Mouse (Mus musculus): ENCODE results near the gene Bmp5. TPM values are rescaled to one million over a fixed set of nuclear protein-coding genes. Genes with fewer than 3 reads are reported as not detected.
"Not testable (repeated sequence)": the region's sequence is repeated elsewhere in the genome, so short reads cannot be mapped to it uniquely, and the experiment has no call there.

Gene Bmp5
- polyA plus RNA-seq, 1 experiment from 2014 or later: 13.0 TPM

DNA sequence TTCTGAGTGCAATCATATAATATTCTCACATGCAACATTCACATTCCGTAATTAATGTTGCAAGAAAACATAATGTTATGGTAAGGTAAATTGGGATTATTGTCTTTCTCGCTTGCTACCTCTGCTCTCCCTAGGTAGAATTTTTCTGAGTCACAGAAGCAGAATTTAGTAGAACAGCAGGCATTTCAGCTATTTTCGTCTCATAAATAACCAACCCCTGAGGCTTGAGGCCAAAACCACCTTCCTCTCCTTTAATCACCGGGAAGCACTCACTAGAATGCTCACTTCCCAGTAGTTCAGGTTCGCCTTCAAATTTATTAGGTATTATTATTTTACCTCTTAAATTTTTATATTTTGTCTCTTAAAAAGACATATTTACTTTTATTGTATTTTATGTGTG is 10.8 kb downstream of the Bmp5 start:
- Histone ChIP-seq H3K4me1 (peaks cover 29% of the 10 kb centered on the region), H3K9ac (no peak overlapping the region), H3K9me3 (no peaks in the 10 kb centered on the region), H3K27me3 (0 out of 2 replicates have a peak, but pooled peaks cover 9% of the 10 kb centered on the region), H3K27ac (no peak overlapping the region), H3K4me2 (replicated peaks) (no peak overlapping the region), H3K36me3 (no peaks in the 10 kb centered on the region), H3K4me3 (no peak overlapping the region)
- 38% methylated on average over 5 of the region's 5 CpGs for whole genome bisulfite sequencing
- no peak for ATAC-seq (ENCODE audit: low FRiP score, low read depth)

DNA sequence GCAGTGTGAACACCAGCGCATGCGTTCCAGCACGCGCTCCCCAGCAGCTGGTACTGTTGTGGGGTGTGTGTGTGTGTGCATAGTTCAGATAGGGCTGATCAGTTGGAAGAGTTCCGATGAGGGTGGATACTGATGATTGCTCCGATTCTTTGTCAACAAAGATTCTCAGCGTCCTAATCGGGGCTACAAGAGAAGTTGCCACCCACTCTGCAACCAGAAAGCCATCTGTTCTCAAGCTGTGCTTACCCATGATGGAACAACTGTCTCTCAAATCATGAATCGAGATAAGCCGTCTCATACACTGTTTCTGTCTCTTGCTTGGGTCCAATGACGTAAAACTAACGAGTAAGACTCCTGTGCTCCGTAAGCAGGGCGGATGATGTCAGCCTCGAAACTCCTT is 12.0 kb downstream of the Bmp5 start:
- H3K36me3 ChIP-seq: no peaks in the 10 kb centered on the region
- peaks cover 22% of the 10 kb centered on the region for H3K4me1 ChIP-seq
- H3K27me3 ChIP-seq: 0 out of 2 replicates have a peak, but pooled peaks cover 9% of the 10 kb centered on the region
- ATAC-seq (ENCODE audit: low FRiP score, low read depth): no peak
- 85% methylated on average over 15 of the region's 15 CpGs for WGBS
- H3K9me3 ChIP-seq: no peaks in the 10 kb centered on the region
- no peak overlapping the region for H3K4me2 ChIP-seq (replicated peaks)
- H3K27ac ChIP-seq: no peak overlapping the region
- H3K9ac ChIP-seq: no peak overlapping the region
- no peak overlapping the region for H3K4me3 ChIP-seq

DNA sequence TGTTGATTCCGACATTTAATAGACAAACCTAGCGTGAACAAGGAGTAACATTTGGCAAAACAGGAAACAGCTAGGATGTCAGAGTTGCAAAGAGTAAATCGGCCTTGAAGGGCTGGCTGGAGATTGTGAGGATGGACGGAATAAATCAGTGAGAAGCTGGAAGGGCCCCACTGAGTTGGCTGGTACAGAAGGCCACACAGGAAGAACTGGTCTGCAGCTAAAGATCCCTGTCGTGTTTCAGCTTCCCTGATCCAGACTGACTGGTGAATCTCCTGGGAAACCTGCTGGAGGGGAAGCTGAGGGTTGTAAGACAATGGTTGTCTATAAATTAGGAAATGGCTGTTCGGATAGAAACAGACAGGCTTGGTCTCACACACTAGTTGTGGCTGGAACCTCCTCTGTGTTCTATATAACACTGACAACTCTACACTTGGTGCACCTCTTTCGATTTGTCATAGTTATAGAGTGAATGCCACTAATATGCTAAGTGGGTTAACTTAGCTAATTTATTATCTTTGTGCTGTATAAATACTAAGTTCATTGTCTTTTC is 14.8 kb downstream of the Bmp5 start:
- Histone ChIP-seq H3K9ac (no peak overlapping the region), H3K4me1 (peaks cover 22% of the 10 kb centered on the region)
- 57% methylated on average over 7 of the region's 7 CpGs for WGBS

DNA sequence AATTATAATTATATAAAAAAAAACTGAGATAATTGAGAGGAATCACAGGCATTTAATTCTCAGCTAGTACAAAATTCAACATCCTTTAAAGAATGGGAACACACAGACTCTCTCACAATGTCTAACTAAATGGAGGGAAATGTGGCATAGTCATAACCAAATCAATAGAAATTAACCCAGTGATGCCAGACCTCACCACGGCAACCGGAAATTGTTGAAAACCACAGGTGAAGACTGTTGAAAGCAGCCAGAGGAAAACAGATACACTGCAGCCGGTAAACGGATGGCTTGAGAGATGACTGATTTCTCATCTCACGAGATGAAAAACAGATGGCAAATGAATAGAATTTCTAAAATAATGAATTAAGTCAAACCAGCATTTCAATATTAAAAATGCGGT is 29.8 kb downstream of the Bmp5 start:
- WGBS: 72% methylated on average over 6 of the region's 6 CpGs
- Histone ChIP-seq H3K9me3 (no peaks in the 10 kb centered on the region), H3K27me3 (no peaks in the 10 kb centered on the region), H3K36me3 (no peaks in the 10 kb centered on the region), H3K9ac (no peak overlapping the region), H3K4me1 (no peaks in the 10 kb centered on the region), H3K4me2 (replicated peaks) (no peak overlapping the region), H3K4me3 (no peak overlapping the region), H3K27ac (no peak overlapping the region)
- no peak for ATAC-seq (ENCODE audit: low FRiP score, low read depth)

More for the DNA sequence above, 14.8 kb downstream of the Bmp5 start:
- H3K4me2 ChIP-seq (replicated peaks): no peak overlapping the region
- no peaks in the 10 kb centered on the region for H3K36me3 ChIP-seq
- H3K27ac ChIP-seq: no peak overlapping the region
- H3K9me3 ChIP-seq: no peaks in the 10 kb centered on the region
- ATAC-seq (ENCODE audit: low FRiP score, low read depth): no peak
- 0 out of 2 replicates have a peak, but pooled peaks cover 6% of the 10 kb centered on the region for H3K27me3 ChIP-seq
- no peak overlapping the region for H3K4me3 ChIP-seq

DNA sequence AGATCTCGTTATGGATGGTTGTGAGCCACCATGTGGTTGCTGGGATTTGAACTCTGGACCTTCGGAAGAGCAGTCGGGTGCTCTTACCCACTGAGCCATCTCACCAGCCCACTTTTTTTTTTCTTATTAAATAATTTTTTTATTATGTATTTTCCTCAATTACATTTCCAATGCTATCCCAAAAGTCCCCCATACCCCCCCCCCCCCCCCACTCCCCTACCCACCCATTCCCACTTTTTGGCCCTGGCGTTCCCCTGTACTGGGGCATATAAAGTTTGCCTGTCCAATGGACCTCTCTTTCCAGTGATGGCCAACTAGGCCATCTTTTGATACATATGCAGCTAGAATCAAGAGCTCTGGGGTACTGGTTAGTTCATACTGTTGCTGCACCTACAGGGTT is 33.0 kb downstream of the Bmp5 start:
- not testable (repeated sequence) for H3K36me3 ChIP-seq; H3K9ac ChIP-seq; H3K4me2 ChIP-seq (replicated peaks); H3K9me3 ChIP-seq; ATAC-seq (ENCODE audit: low FRiP score, low read depth); H3K27me3 ChIP-seq; H3K4me1 ChIP-seq; H3K27ac ChIP-seq; H3K4me3 ChIP-seq
- WGBS: 94% methylated on average over 4 of the region's 4 CpGs

DNA sequence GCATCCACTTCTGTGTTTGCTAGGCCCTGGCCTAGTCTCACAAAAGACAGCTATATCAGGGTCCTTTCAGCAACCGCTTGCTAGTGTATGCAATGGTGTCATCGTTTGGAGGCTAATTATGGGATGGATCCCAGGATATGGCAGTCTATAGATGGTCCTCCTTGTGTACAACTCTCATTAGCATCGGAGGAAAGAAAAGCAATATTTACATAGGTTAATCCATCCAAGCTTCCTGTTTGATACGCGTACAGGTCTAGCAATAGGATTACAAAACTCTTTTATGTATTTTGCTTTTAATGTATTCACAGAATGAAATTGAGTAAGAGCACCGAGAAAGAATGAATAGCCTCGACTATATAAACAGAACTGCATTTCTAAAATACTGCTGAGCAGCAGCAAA is 33.5 kb downstream of the Bmp5 start:
- 90% methylated on average over 7 of the region's 7 CpGs for WGBS
- H3K9me3 ChIP-seq: no peaks in the 10 kb centered on the region
- ATAC-seq (ENCODE audit: low FRiP score, low read depth): no peak

DNA sequence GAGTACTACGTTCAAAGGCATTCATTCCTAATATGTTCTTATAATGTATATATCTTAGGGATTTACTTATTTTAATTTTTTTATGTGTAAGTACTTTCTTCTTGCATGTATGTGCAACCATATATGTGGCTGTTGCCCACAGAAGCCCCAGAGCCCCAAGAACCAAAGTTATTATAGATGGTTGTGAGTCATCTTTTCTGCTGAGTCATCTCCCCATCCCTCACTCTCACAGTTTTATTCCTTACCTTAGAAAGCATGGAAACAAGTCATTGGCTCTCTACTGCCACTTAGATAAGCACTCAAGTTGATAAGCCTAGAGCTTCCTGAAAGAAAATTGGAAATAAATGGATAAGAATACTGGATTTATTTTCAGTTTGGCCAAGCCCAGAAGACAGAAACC is 40.0 kb downstream of the Bmp5 start:
- Histone ChIP-seq H3K4me3 (no peak overlapping the region), H3K27ac (no peak overlapping the region), H3K27me3 (no peaks in the 10 kb centered on the region), H3K9ac (no peak overlapping the region), H3K4me2 (replicated peaks) (no peak overlapping the region), H3K4me1 (no peaks in the 10 kb centered on the region), H3K36me3 (no peaks in the 10 kb centered on the region), H3K9me3 (no peaks in the 10 kb centered on the region)
- WGBS: 98% methylated on average over 1 of the region's 1 CpGs
- no peak for ATAC-seq (ENCODE audit: low FRiP score, low read depth)

More for the DNA sequence above, 33.5 kb downstream of the Bmp5 start:
- Histone ChIP-seq H3K27me3 (no peaks in the 10 kb centered on the region), H3K4me1 (no peaks in the 10 kb centered on the region), H3K9ac (no peak overlapping the region), H3K36me3 (no peaks in the 10 kb centered on the region), H3K4me3 (no peak overlapping the region), H3K4me2 (replicated peaks) (no peak overlapping the region), H3K27ac (no peak overlapping the region)

DNA sequence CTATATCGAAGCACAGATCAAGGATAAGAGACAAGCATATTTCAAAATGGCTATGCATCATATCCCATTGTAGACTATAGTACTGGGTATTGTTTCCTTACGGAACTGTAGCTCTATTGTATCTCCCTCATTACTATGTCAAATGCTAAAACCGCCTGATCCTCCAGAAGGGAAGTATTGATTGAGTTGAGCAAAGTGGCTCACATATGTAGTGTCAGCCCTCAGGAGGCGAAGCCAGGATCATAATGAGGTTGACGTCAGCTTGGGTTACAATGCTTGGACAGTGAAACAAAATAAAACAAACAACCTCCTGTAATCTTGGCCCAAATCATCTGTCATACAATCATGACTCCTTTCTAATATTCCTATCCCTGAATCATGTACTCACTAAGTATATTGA is 43.2 kb downstream of the Bmp5 start:
- Histone ChIP-seq H3K9ac (no peak overlapping the region), H3K4me3 (no peak overlapping the region), H3K36me3 (no peaks in the 10 kb centered on the region), H3K4me1 (no peaks in the 10 kb centered on the region), H3K27ac (no peak overlapping the region), H3K4me2 (replicated peaks) (no peak overlapping the region), H3K9me3 (no peaks in the 10 kb centered on the region), H3K27me3 (no peaks in the 10 kb centered on the region)
- WGBS: 89% methylated on average over 5 of the region's 5 CpGs
- ATAC-seq (ENCODE audit: low FRiP score, low read depth): no peak

DNA sequence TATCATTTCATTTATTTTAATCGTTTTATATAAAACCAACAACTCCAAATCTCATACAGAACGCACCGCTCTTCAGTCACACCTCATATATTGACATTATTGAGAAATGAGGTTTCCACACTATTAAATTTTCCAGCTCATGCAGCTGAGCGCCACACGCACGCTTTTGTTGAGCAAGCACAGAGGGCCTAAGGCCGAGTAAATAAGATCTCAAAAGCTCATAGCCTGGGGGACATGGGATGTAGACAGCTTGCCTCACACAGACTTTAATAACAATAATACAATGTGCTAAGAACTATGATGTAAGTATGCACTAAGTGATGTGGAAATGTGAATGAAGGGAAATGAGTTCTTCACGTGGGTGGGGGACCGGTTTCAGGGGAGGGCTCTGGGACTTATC is 57.3 kb downstream of the Bmp5 start:
- H3K27me3 ChIP-seq: no peaks in the 10 kb centered on the region
- H3K4me3 ChIP-seq: no peak overlapping the region
- peak; percentile 83 for ATAC-seq (ENCODE audit: low FRiP score, low read depth)
- H3K4me1 ChIP-seq: peaks cover 3% of the 10 kb centered on the region
- no peak overlapping the region for H3K9ac ChIP-seq
- H3K27ac ChIP-seq: no peak overlapping the region
- WGBS: 47% methylated on average over 9 of the region's 9 CpGs
- no peaks in the 10 kb centered on the region for H3K9me3 ChIP-seq
- no peak overlapping the region for H3K4me2 ChIP-seq (replicated peaks)
- no peaks in the 10 kb centered on the region for H3K36me3 ChIP-seq

DNA sequence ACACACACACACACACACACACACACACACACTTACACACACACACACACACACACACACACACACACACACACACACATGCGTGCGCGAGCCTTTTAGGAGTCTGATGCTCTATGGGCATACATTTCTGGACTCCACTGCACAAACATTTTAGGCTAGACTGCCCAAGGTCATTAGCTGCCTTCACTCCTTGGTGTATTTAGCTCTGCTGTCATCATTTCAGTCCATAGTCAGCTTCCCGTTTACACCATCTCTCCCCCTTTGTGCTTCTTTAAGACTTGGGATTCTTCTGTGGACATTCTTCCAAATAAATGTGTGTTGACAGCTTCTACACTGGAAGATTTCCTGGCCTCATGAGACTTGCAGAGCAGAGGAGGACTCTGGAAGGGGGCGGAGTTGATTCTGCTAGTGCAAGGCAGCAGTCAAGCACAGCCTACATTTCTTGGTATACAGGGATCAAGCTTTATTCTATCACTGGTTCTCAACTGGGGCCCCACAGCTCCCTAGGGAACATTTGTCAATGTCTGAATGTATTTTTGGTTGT is 58.1 kb downstream of the Bmp5 start:
- WGBS: 86% methylated on average over 5 of the region's 5 CpGs
- Histone ChIP-seq H3K9ac (no peak overlapping the region), H3K27ac (no peak overlapping the region), H3K4me3 (no peak overlapping the region), H3K4me1 (peaks cover 3% of the 10 kb centered on the region), H3K27me3 (no peaks in the 10 kb centered on the region), H3K36me3 (no peaks in the 10 kb centered on the region), H3K9me3 (no peaks in the 10 kb centered on the region), H3K4me2 (replicated peaks) (no peak overlapping the region)
- ATAC-seq (ENCODE audit: low FRiP score, low read depth): no peak

DNA sequence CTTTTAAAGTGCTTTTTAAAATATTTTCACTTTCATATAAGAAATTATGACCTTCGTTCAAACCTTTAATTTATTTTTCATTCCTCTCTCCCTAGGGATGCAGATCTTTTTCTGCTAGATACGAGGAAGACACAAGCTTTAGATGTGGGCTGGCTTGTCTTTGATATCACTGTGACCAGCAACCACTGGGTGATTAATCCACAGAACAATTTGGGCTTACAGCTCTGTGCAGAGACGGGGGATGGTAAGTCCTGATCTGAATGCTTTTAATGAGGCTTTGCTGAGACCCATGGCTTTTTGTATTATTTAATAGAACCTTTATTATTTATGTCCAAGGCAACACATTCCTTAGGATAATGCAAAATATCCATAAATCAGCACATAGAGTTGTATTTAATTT is 64.3 kb downstream of the Bmp5 start:
- 61% methylated on average over 3 of the region's 3 CpGs for WGBS
- H3K27ac ChIP-seq: no peak overlapping the region

DNA sequence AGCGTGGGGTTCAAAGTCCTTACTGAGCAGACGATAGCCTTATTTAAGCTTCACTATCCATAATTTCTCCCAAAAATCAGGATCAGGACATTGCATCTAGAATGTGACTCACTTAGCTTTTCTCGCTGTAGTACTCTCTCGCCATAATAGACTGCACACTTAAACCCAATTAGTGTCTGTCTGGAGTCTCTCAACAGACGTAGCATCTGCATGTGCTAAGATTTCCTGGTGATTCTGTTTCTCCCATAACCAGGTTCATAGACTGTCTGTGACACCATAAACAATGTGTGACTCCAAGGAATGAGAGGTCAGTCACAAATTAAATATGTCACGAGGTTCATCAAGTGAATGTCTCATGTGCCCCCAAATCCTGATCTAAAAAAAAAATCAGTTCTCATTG is 65.7 kb downstream of the Bmp5 start:
- no peak overlapping the region for H3K4me2 ChIP-seq (replicated peaks)
- peaks cover under 1% of the 10 kb centered on the region; the same call in 1 of the 2 replicates for H3K4me1 ChIP-seq
- whole genome bisulfite sequencing: 74% methylated on average over 6 of the region's 6 CpGs
- no peak overlapping the region for H3K27ac ChIP-seq
- H3K36me3 ChIP-seq: no peaks in the 10 kb centered on the region
- no peaks in the 10 kb centered on the region for H3K9me3 ChIP-seq
- H3K27me3 ChIP-seq: no peaks in the 10 kb centered on the region
- H3K9ac ChIP-seq: no peak overlapping the region
- no peak for ATAC-seq (ENCODE audit: low FRiP score, low read depth)
- no peak overlapping the region for H3K4me3 ChIP-seq

More for the DNA sequence above, 64.3 kb downstream of the Bmp5 start:
- no peak overlapping the region for H3K4me2 ChIP-seq (replicated peaks)
- H3K27me3 ChIP-seq: no peaks in the 10 kb centered on the region
- ATAC-seq (ENCODE audit: low FRiP score, low read depth): no peak
- H3K36me3 ChIP-seq: no peaks in the 10 kb centered on the region
- H3K4me1 ChIP-seq: no peaks in the 10 kb centered on the region
- no peaks in the 10 kb centered on the region for H3K9me3 ChIP-seq
- H3K4me3 ChIP-seq: no peak overlapping the region
- H3K9ac ChIP-seq: no peak overlapping the region

DNA sequence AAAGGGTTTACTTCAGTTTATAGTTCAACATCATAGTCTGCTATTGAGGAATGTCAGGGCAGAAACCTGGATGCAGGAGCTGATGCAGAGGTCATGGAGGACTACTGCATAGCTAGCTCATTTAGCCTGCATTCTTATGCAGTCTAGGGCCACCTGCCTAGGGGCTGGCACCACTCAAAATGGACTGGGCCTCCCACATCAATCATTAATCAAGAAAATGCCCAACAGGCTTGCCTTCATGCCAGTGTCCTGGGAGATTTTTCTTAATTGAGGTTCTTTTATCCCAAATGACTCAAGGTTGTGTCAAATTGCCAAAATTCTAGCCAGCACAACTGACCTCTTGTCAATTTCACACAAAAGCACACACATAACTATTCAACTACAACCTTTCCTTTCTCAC is 70.8 kb downstream of the Bmp5 start:
- Histone ChIP-seq H3K4me2 (replicated peaks) (no peak overlapping the region), H3K4me1 (peaks cover 12% of the 10 kb centered on the region), H3K4me3 (no peak overlapping the region), H3K27me3 (no peaks in the 10 kb centered on the region), H3K9ac (no peak overlapping the region), H3K9me3 (no peaks in the 10 kb centered on the region), H3K36me3 (no peaks in the 10 kb centered on the region), H3K27ac (no peak overlapping the region)
- no peak for ATAC-seq (ENCODE audit: low FRiP score, low read depth)

Measured in limb, embryonic 13.5 days (tissue).